Mouse (Mus musculus) lung, embryonic 15.5 days (tissue): Measurements from ENCODE around the gene Caskin1. TPM values are rescaled to one million over a fixed set of nuclear protein-coding genes. Genes with fewer than 3 reads are reported as not detected.
A peak's percentile ranks its signal among the peaks of the same experiment; 100 is the strongest.

Experiments used
- ATAC-seq: fragments of 200-750 bp; cut with Nextera tagmentation; 2 replicates; pipeline ENCODE4 v1.8.0; 2017; ENCODE audit warnings: moderate number of reproducible peaks, borderline replicate concordance; ENCODE audit not compliant: low FRiP score, low TSS enrichment; ENCODE audit errors: extremely low read depth
- H3K27ac ChIP-seq: fragments of 300-500 bp; sonication (generic); 2 replicates; pipeline ENCODE4 v1.5.1; 2015; ENCODE audit warnings: moderate library complexity, mild to moderate bottlenecking, inconsistent platforms
- H3K27me3 ChIP-seq: fragments of 300-500 bp; sonication (generic); 2 replicates; pipeline ENCODE4 v1.6.1; 2015; ENCODE audit warnings: inconsistent platforms
- H3K36me3 ChIP-seq: fragments of 300-500 bp; sonication (generic); 2 replicates; pipeline ENCODE4 v1.6.1; 2015; ENCODE audit warnings: inconsistent platforms
- H3K4me1 ChIP-seq: fragments of 300-500 bp; sonication (generic); 2 replicates; pipeline ENCODE4 v1.6.1; 2015; ENCODE audit warnings: inconsistent platforms
- H3K4me2 ChIP-seq: fragments of 300-500 bp; sonication (generic); 2 replicates; pipeline ENCODE4 v1.6.1; 2015; ENCODE audit warnings: inconsistent platforms, mild to moderate bottlenecking, moderate library complexity
- H3K4me3 ChIP-seq: fragments of 300-500 bp; sonication (generic); 2 replicates; pipeline ENCODE4 v1.5.1; 2015; ENCODE audit warnings: mild to moderate bottlenecking, inconsistent platforms
- H3K9ac ChIP-seq: fragments of 300-500 bp; sonication (generic); 2 replicates; pipeline ENCODE4 v1.6.1; 2015; ENCODE audit warnings: inconsistent platforms
- H3K9me3 ChIP-seq: fragments of 300-500 bp; sonication (generic); 2 replicates; pipeline ENCODE4 v1.6.1; 2016; ENCODE audit warnings: inconsistent platforms
- WGBS: fragments of 180-500 bp; shearing (Covaris S2); methylation state at CpG from one replicate; pipeline ENCODE4 v1.1.7; 2015; 5-methylcytosine and 5-hydroxymethylcytosine counted together
- polyA plus RNA-seq: library from polyadenylated mRNA; unstranded; fragments of >200 nt; fragmentation: Nextera tagmentation; extraction: Ambion mirVana; gene quantifications from 2 replicates; pipeline ENCODE4 v1.2.1, GENCODE M21; 2015

Gene Caskin1
- polyA plus RNA-seq, 1 experiment from 2014 or later: 1.0 TPM

GRCm38 (mm10) chr17:24485090-24485860, 3.1 kb upstream of the Caskin1 start:
- no peak for ATAC-seq
- WGBS: 38% methylated on average over 11 of the region's 11 CpGs
- H3K4me2 ChIP-seq: no peak overlapping the region
- H3K4me3 ChIP-seq: no peak overlapping the region
- no peak overlapping the region for H3K27ac ChIP-seq
- H3K27me3 ChIP-seq: peaks cover 31% of the 10 kb centered on the region
- peaks cover 15% of the 10 kb centered on the region for H3K4me1 ChIP-seq
- no peaks in the 10 kb centered on the region for H3K9me3 ChIP-seq
- H3K36me3 ChIP-seq: no peaks in the 10 kb centered on the region
- H3K9ac ChIP-seq: no peak overlapping the region

- peak overlapping the region; percentile 100 for H3K4me2 ChIP-seq
- WGBS: 0% methylated on average over 29 of the region's 81 CpGs
- H3K36me3 ChIP-seq: no peaks in the 10 kb centered on the region
- H3K27me3 ChIP-seq: peaks cover 44% of the 10 kb centered on the region
- no peak overlapping the region for H3K27ac ChIP-seq
- peak overlapping the region; percentile 57 for H3K9ac ChIP-seq
- H3K4me3 ChIP-seq: peak overlapping the region; percentile 54
- peak; percentile 66 for ATAC-seq
- no peaks in the 10 kb centered on the region for H3K9me3 ChIP-seq
- peaks cover 13% of the 10 kb centered on the region for H3K4me1 ChIP-seq
These were observed 362 bp downstream of the Caskin1 start for GRCm38 (mm10) chr17:24488662-24489264.

GRCm38 (mm10) chr17:24489265-24490030, 1.0 kb downstream of the Caskin1 start:
- H3K9ac ChIP-seq: peak overlapping the region; percentile 57; the same call in 1 of the 2 replicates
- 21% methylated on average over 18 of the region's 19 CpGs for WGBS

GRCm38 (mm10) chr17:24490399-24490798, 2.0 kb downstream of the Caskin1 start:
- Histone ChIP-seq H3K27ac (no peak overlapping the region), H3K4me1 (peaks cover 13% of the 10 kb centered on the region), H3K27me3 (peaks cover 44% of the 10 kb centered on the region), H3K9me3 (no peaks in the 10 kb centered on the region), H3K9ac (no peak overlapping the region), H3K4me3 (no peak overlapping the region), H3K4me2 (no peak overlapping the region), H3K36me3 (no peaks in the 10 kb centered on the region)
- 75% methylated on average over 4 of the region's 4 CpGs for WGBS
- no peak for ATAC-seq

More at GRCm38 (mm10) chr17:24489265-24490030, 1.0 kb downstream of the Caskin1 start:
- Histone ChIP-seq H3K27me3 (peaks cover 44% of the 10 kb centered on the region), H3K4me2 (peak overlapping the region; percentile 100), H3K4me1 (peaks cover 13% of the 10 kb centered on the region), H3K9me3 (no peaks in the 10 kb centered on the region), H3K27ac (no peak overlapping the region), H3K36me3 (no peaks in the 10 kb centered on the region), H3K4me3 (peak overlapping the region; percentile 54)
- ATAC-seq: no peak

GRCm38 (mm10) chr17:24494627-24495335, 6.4 kb downstream of the Caskin1 start:
- peaks cover 17% of the 10 kb centered on the region for H3K27me3 ChIP-seq
- H3K9me3 ChIP-seq: no peaks in the 10 kb centered on the region
- H3K27ac ChIP-seq: no peak overlapping the region
- H3K9ac ChIP-seq: no peak overlapping the region
- no peaks in the 10 kb centered on the region for H3K36me3 ChIP-seq
- ATAC-seq: no peak
- H3K4me1 ChIP-seq: no peaks in the 10 kb centered on the region
- 39% methylated on average over 2 of the region's 2 CpGs for WGBS
- H3K4me2 ChIP-seq: no peak overlapping the region
- no peak overlapping the region for H3K4me3 ChIP-seq

- Histone ChIP-seq H3K4me2 (no peak overlapping the region), H3K27me3 (peaks cover 11% of the 10 kb centered on the region; the same call in 1 of the 2 replicates), H3K27ac (no peak overlapping the region), H3K9me3 (no peaks in the 10 kb centered on the region), H3K4me3 (no peak overlapping the region), H3K36me3 (no peaks in the 10 kb centered on the region), H3K9ac (no peak overlapping the region), H3K4me1 (no peaks in the 10 kb centered on the region)
- WGBS: 78% methylated on average over 3 of the region's 3 CpGs
- ATAC-seq: no peak
These were observed 7.0 kb downstream of the Caskin1 start for GRCm38 (mm10) chr17:24495443-24495842.

- 80% methylated on average over 1 of the region's 1 CpGs for WGBS
- no peak for ATAC-seq
These were observed 7.6 kb downstream of the Caskin1 start for GRCm38 (mm10) chr17:24496026-24496425.

GRCm38 (mm10) chr17:24502208-24502607, 13.8 kb downstream of the Caskin1 start:
- Histone ChIP-seq H3K4me2 (no peak overlapping the region), H3K36me3 (no peaks in the 10 kb centered on the region), H3K4me1 (peaks cover 4% of the 10 kb centered on the region; the same call in 1 of the 2 replicates), H3K9me3 (no peaks in the 10 kb centered on the region), H3K27me3 (no peaks in the 10 kb centered on the region), H3K4me3 (no peak overlapping the region), H3K27ac (no peak overlapping the region), H3K9ac (no peak overlapping the region)
- no peak for ATAC-seq
- WGBS: 40% methylated on average over 11 of the region's 11 CpGs

More at GRCm38 (mm10) chr17:24496026-24496425, 7.6 kb downstream of the Caskin1 start:
- H3K4me1 ChIP-seq: no peaks in the 10 kb centered on the region
- H3K27me3 ChIP-seq: peaks cover 5% of the 10 kb centered on the region; the same call in 1 of the 2 replicates
- H3K9me3 ChIP-seq: no peaks in the 10 kb centered on the region
- H3K4me2 ChIP-seq: no peak overlapping the region
- H3K27ac ChIP-seq: no peak overlapping the region
- H3K36me3 ChIP-seq: no peaks in the 10 kb centered on the region
- H3K4me3 ChIP-seq: no peak overlapping the region
- H3K9ac ChIP-seq: no peak overlapping the region

GRCm38 (mm10) chr17:24504085-24504484, 15.7 kb downstream of the Caskin1 start:
- Histone ChIP-seq H3K27ac (no peak overlapping the region), H3K36me3 (peaks cover 12% of the 10 kb centered on the region), H3K9ac (no peak overlapping the region), H3K27me3 (no peaks in the 10 kb centered on the region), H3K4me1 (peaks cover 4% of the 10 kb centered on the region; the same call in 1 of the 2 replicates), H3K4me2 (no peak overlapping the region), H3K4me3 (no peak overlapping the region), H3K9me3 (no peaks in the 10 kb centered on the region)
- 83% methylated on average over 10 of the region's 10 CpGs for WGBS
- no peak for ATAC-seq

GRCm38 (mm10) chr17:24505286-24505955, 17.0 kb downstream of the Caskin1 start:
- H3K9me3 ChIP-seq: no peaks in the 10 kb centered on the region
- peaks cover 25% of the 10 kb centered on the region for H3K36me3 ChIP-seq
- no peaks in the 10 kb centered on the region for H3K27me3 ChIP-seq
- 89% methylated on average over 30 of the region's 30 CpGs for WGBS
- H3K27ac ChIP-seq: no peak overlapping the region
- H3K4me2 ChIP-seq: no peak overlapping the region
- peaks cover 4% of the 10 kb centered on the region; the same call in 1 of the 2 replicates for H3K4me1 ChIP-seq
- H3K4me3 ChIP-seq: no peak overlapping the region
- no peak overlapping the region for H3K9ac ChIP-seq
- no peak for ATAC-seq
